Mouse (Mus musculus): ENCODE data around the gene Pmpcb. TPM values are rescaled to one million over a fixed set of nuclear protein-coding genes. Genes with fewer than 3 reads are reported as not detected.

Pmpcb gene
- polyA plus RNA-seq, 1 experiment from 2014 or later: 77.9 TPM

- Histone ChIP-seq H3K4me1 (ENCODE audit: control insufficient read depth, insufficient read depth, low read length) (no peaks in the 10 kb centered on the region), H3K9ac (ENCODE audit: low read length) (no peak overlapping the region), H3K4me2 (ENCODE audit: low read depth, low read length) (no peak overlapping the region), H3K4me3 (replicated peaks; ENCODE audit: low read length) (no peak overlapping the region), H3K9me3 (replicated peaks; ENCODE audit: control insufficient read depth, low read length) (no peaks in the 10 kb centered on the region), H3K36me3 (ENCODE audit: control insufficient read depth, insufficient read depth, low read length) (peaks cover 6% of the 10 kb centered on the region; the same call in 1 of the 2 replicates), H3K27me3 (ENCODE audit: control insufficient read depth, insufficient read depth, low read length) (no peaks in the 10 kb centered on the region), H3K27ac (ENCODE audit: low read length) (no peak overlapping the region)
- ATAC-seq (ENCODE audit: insufficient read depth, low FRiP score): no peak
- 95% methylated on average over 12 of the region's 12 CpGs for WGBS
These were observed 66.8 kb downstream of the Pmpcb start for GRCm38 (mm10) chr5:21803691-21804188.

GRCm38 (mm10) chr5:21804837-21805236 is 67.9 kb downstream of the Pmpcb start:
- 70% methylated on average over 4 of the region's 4 CpGs for WGBS
- no peak overlapping the region for H3K27ac ChIP-seq (ENCODE audit: low read length)
- no peaks in the 10 kb centered on the region for H3K4me1 ChIP-seq (ENCODE audit: control insufficient read depth, insufficient read depth, low read length)

More at GRCm38 (mm10) chr5:21804837-21805236, 67.9 kb downstream of the Pmpcb start:
- H3K27me3 ChIP-seq (ENCODE audit: control insufficient read depth, insufficient read depth, low read length): no peaks in the 10 kb centered on the region
- no peak for ATAC-seq (ENCODE audit: insufficient read depth, low FRiP score)
- H3K4me3 ChIP-seq (replicated peaks; ENCODE audit: low read length): no peak overlapping the region
- H3K9ac ChIP-seq (ENCODE audit: low read length): no peak overlapping the region
- no peaks in the 10 kb centered on the region for H3K36me3 ChIP-seq (ENCODE audit: control insufficient read depth, insufficient read depth, low read length)
- no peaks in the 10 kb centered on the region for H3K9me3 ChIP-seq (replicated peaks; ENCODE audit: control insufficient read depth, low read length)
- H3K4me2 ChIP-seq (ENCODE audit: low read depth, low read length): no peak overlapping the region

Other genes with a start within 250 kb of the Pmpcb start
- 68.7 and 74.7 TPM in 2 replicates for gene Lrrc17, start 193.6 kb upstream of the Pmpcb start, polyA plus RNA-seq (2015; fragmentation: Nextera tagmentation; extraction: Ambion mirVana)
- gene Fbxl13, start 91.5 kb upstream of the Pmpcb start, polyA plus RNA-seq (2015; fragmentation: Nextera tagmentation; extraction: Ambion mirVana): 0.31 and 0.42 TPM in 2 replicates
- 32.8 and 34.2 TPM in 2 replicates for gene Armc10, start 91.3 kb upstream of the Pmpcb start, polyA plus RNA-seq (2015; fragmentation: Nextera tagmentation; extraction: Ambion mirVana)
- 3.6 and 4.2 TPM in 2 replicates for gene Napepld, start 35.7 kb upstream of the Pmpcb start, polyA plus RNA-seq (2015; fragmentation: Nextera tagmentation; extraction: Ambion mirVana)
- 44.5 and 47.6 TPM in 2 replicates for gene Dnajc2, start 48.1 kb downstream of the Pmpcb start, polyA plus RNA-seq (2015; fragmentation: Nextera tagmentation; extraction: Ambion mirVana)
- 160 and 166 TPM in 2 replicates for gene Psmc2, start 48.1 kb downstream of the Pmpcb start, polyA plus RNA-seq (2015; fragmentation: Nextera tagmentation; extraction: Ambion mirVana)
- not detected in 2 replicates for gene Slc26a5, start 128.5 kb downstream of the Pmpcb start, polyA plus RNA-seq (2015; fragmentation: Nextera tagmentation; extraction: Ambion mirVana)

All from stomach, embryonic 16.5 days (tissue).